Mouse (Mus musculus) embryonic facial prominence, embryonic 15.5 days (tissue): ENCODE measurements around the gene Hs6st2. TPM values are rescaled to one million over a fixed set of nuclear protein-coding genes. Genes with fewer than 3 reads are reported as not detected.

Experiments used
- polyA plus RNA-seq: library from polyadenylated mRNA; unstranded; fragments of >200 nt; fragmentation: Nextera tagmentation; extraction: Ambion mirVana; gene quantifications from 2 replicates; pipeline ENCODE4 v1.2.1, GENCODE M21; 2015

Hs6st2 gene
- polyA plus RNA-seq, 1 experiment from 2014 or later, result 24.2 TPM

Other genes starting within 250 kb of the Hs6st2 start
- gene Usp26, start 119.4 kb upstream of the Hs6st2 start, polyA plus RNA-seq, result 0.04 and 0.05 TPM in 2 replicates